Mouse (Mus musculus) thymus, adult 2 months (tissue): Measurements from ENCODE around the gene Spib. TPM values are rescaled to one million over a fixed set of nuclear protein-coding genes. Genes with fewer than 3 reads are reported as not detected.

Experiments
- DNase-seq: peaks from one replicate; pipeline ENCODE4 v3.0.0; 2021
- H3K27ac ChIP-seq: fragments of 200-500 bp; 2 replicates; pipeline ENCODE4 v1.5.1; 2012; ENCODE audit warnings: low read length, control low read depth; ENCODE audit not compliant: control insufficient read depth, insufficient read depth
- H3K27me3 ChIP-seq: fragments of 200-500 bp; 2 replicates; pipeline ENCODE4 v1.6.1; 2012; ENCODE audit warnings: mild to moderate bottlenecking, low read length, moderate library complexity, mixed read lengths; ENCODE audit not compliant: control insufficient read depth, insufficient read depth
- H3K36me3 ChIP-seq: fragments of 200-500 bp; 2 replicates; pipeline ENCODE4 v1.6.1; 2012; ENCODE audit warnings: mild to moderate bottlenecking, low read length, moderate library complexity; ENCODE audit not compliant: control insufficient read depth, insufficient read depth
- H3K4me1 ChIP-seq: fragments of 200-500 bp; replicated peaks from 2 replicates; pipeline ENCODE4 v1.6.1; 2012; ENCODE audit warnings: low read length; ENCODE audit not compliant: control insufficient read depth, insufficient read depth
- H3K4me3 ChIP-seq: fragments of 200-500 bp; 2 replicates; pipeline ENCODE4 v1.5.1; 2012; ENCODE audit warnings: mild to moderate bottlenecking, low read length, control low read depth, moderate library complexity; ENCODE audit not compliant: control insufficient read depth, insufficient read depth
- CTCF ChIP-seq: fragments of 200-500 bp; IDR thresholded peaks from 2 replicates; pipeline ENCODE4 v1.5.1; 2012; ENCODE audit warnings: mild to moderate bottlenecking, control low read depth, low read length, moderate library complexity, borderline replicate concordance; ENCODE audit not compliant: control insufficient read depth, poor library complexity, insufficient read depth; ENCODE audit errors: extremely low read depth
- POLR2A ChIP-seq: fragments of 200-500 bp; IDR thresholded peaks from 2 replicates; pipeline ENCODE4 v1.6.1; 2012; ENCODE audit warnings: mild to moderate bottlenecking, low read length, control low read depth, moderate library complexity; ENCODE audit not compliant: control insufficient read depth, poor library complexity, insufficient read depth; ENCODE audit errors: extremely low read depth
- WGBS: fragments of 180-500 bp; shearing (Covaris S2); methylation state at CpG from one replicate; pipeline ENCODE4 v1.1.7; 2018; 5-methylcytosine and 5-hydroxymethylcytosine counted together
- polyA plus RNA-seq: library from polyadenylated mRNA; depleted of rRNA; stranded (reverse); fragments of >200 nt; gene quantifications from 2 replicates; pipeline ENCODE4 v1.2.3, GENCODE M21; 2012

The Spib gene
- polyA plus RNA-seq, 1 experiment, result 43.3 TPM

DNA sequence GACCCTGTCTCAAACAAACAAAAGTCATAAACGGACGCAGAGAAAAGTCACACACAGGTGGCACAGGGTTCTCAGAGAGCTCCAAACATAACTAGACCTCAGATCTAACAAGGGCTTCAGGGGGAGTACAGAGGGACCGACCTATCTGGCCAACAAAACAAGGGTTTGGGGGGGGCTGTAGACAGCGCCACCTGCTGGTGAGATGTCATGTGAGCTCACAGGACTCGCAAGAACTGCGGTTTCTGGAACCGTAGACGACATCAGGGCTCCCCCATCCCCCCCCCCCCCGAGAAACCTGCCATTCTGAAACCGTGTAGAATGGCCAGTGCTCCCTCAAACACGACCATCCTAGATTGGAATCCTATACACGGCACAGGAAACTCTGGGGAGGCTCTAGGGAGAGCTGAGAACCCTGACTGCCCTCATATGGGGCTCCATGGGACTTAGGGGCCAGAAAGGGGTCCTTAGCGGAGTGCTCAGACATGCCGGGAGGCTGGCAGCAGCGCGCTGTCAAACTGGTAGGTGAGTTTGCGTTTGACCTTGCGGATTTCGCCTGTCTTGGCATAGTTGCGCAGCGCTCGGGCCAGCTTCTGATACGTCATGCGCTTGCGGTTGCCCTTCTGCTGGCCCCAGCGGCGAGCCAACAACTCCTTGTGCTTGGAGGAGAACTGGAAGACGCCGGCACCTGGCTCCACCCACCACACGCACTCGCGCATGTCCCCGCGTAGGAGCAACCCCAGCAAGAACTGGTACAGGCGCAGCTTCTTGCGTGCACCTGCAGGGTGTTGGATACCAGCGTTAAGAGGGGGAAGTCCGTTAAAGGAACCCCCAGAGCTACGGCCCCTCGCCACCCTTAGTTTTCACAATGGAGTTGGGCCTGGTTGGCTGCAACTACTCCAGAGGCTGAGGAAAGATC is 4.1 kb downstream of the Spib start:
- peak; percentile 78 for DNase-seq
- Histone ChIP-seq H3K36me3 (no peaks in the 10 kb centered on the region), H3K4me3 (peak overlapping the region; percentile 78), H3K4me1 (peaks cover 16% of the 10 kb centered on the region), H3K27me3 (no peaks in the 10 kb centered on the region), H3K27ac (peak overlapping the region; percentile 40)
- 0 out of 2 replicates have a peak, but pooled peaks have one; percentile 21 for TF ChIP-seq POLR2A
- peak; percentile 86; the same call in 1 of the 2 replicates for TF ChIP-seq CTCF
- WGBS, result 5% methylated on average over 40 of the region's 40 CpGs

DNA sequence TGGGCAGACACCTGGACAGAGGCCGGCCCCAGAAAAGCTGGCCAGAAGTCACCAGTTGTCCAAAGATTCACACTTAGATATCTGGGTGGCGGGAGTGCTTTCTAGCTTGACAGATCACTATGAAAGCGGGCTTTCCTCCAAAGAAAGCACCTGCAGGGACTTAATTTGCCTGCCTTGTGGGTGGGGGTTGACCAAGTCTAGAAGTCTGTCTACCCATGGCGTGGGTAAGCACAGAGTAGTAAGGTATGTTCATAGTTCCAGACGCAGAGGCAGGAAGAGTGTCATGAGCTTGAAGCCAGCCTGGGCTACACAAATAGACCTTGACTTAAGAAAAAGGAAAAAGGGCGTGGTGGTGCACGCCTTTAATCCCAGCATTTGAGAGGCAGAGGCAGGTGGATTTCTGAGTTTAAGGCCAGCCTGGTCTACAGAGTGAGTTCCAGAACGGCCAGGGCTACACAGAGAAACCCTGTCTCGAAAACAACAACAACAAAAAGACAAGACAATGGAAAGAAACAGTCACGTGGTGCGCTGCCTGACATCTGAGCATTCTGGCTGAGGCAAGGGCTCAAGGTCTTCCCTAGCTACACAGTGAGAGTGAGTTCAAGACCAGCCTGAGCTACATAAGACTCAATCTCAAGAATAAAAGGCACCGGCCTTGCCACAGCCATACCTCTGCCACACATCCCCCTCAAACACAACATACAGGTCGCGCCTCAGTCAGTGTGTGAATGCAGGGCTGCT is 5.3 kb downstream of the Spib start:
- no peak overlapping the region for H3K27ac ChIP-seq
- H3K4me1 ChIP-seq, result peaks cover 18% of the 10 kb centered on the region
- no peak for DNase-seq
- no peak for TF ChIP-seq POLR2A
- TF ChIP-seq CTCF, result no peak
- WGBS, result 91% methylated on average over 14 of the region's 14 CpGs
- no peaks in the 10 kb centered on the region for H3K36me3 ChIP-seq
- no peak overlapping the region for H3K4me3 ChIP-seq
- H3K27me3 ChIP-seq, result no peaks in the 10 kb centered on the region

DNA sequence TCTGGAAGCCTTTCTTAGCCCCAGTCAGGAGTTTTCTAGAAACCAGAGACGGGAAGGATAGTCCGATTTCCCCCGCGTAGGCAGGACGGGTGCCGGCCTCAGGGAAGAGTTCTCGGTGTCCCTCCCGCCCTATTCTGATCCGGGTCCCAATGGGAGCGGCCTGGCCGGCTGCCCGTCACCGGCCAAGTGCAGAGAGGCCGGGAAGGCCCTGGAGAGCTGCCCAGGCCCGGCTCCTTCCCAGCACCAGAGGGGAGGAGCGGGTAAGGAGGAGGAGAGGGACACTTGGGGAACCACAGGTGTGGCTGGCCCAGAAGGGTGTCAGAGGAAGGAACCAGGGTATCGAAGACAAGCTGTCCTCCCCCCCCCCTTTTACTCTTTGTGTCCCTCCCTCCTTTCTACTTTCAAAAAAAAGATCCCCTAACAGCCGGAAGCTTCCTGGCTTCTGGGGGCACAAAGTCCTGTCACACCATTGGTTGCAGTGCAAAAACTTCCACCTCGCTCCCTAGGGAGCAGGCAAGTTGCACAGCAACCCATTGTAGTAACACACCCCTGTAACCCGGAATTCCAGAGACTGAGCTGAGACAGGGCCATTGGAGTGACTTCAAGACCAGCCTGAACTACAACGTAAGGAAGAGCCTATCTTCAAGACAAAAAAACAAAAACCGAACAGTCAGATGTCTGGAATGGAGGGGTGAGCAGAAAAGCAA is 6.6 kb downstream of the Spib start:
- no peak for DNase-seq
- Histone ChIP-seq H3K4me3 (no peak overlapping the region), H3K4me1 (peaks cover 13% of the 10 kb centered on the region), H3K36me3 (no peaks in the 10 kb centered on the region), H3K27me3 (no peaks in the 10 kb centered on the region), H3K27ac (no peak overlapping the region)
- TF ChIP-seq CTCF, result no peak
- no peak for TF ChIP-seq POLR2A
- WGBS, result 59% methylated on average over 22 of the region's 22 CpGs

DNA sequence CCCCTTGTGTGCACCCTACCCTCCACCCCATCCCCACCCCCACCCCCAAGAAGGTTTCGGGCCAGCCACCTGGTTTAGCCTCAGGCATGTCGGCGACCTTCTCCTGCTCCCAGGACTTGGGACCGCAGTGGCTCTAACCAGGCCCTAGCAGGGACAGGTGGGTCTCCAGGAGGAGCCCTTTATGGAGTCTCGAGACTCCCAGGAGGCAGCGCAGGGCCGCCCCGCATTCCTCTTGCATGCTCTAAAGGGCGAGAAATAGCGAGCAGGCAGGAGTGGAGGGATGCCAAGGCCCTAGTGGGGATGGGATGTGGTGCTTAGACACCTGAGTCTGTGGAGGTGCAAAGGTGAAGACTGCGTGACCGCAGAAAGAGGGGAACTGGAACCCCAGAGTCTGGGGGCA is 7.4 kb downstream of the Spib start, which contains the start of gene Mybpc2:
Mybpc2 (minus strand) TSS at position 155 of the 400 bp plus-strand sequence.
- Histone ChIP-seq H3K27ac (no peak within 1 kb of the TSS), H3K36me3 (no peaks in the 10 kb centered on the region), H3K4me1 (peaks cover 13% of the 10 kb centered on the region), H3K4me3 (no peak within 1 kb of the TSS), H3K27me3 (no peaks in the 10 kb centered on the region)
- TF ChIP-seq POLR2A, result no peak
- no peak for TF ChIP-seq CTCF
- no peak for DNase-seq
- 69% methylated on average over 12 of the region's 12 CpGs for WGBS

DNA sequence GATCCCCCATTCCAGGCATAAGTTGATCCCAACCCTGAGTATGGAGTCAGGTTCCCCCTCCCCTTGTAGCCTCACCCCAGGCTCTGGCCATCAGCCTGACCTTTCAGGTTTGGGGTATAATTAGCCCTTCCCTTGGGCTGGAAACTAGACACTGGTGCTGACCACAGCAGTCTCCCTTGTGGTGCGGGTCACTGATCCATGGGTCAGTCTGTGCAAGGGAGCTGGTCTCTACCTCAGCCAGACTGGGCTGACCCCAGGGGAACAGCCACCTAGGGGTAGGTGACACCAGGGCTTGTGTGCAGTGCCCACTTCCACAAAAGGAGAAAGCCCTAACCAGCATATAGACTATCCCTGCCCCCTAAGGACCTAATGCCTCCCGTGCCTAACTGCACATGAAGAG is 8.8 kb downstream of the Spib start:
- 82% methylated on average over 2 of the region's 2 CpGs for WGBS
- H3K27me3 ChIP-seq, result no peaks in the 10 kb centered on the region
- peaks cover 6% of the 10 kb centered on the region; the same call in 1 of the 2 replicates for H3K4me1 ChIP-seq

DNA sequence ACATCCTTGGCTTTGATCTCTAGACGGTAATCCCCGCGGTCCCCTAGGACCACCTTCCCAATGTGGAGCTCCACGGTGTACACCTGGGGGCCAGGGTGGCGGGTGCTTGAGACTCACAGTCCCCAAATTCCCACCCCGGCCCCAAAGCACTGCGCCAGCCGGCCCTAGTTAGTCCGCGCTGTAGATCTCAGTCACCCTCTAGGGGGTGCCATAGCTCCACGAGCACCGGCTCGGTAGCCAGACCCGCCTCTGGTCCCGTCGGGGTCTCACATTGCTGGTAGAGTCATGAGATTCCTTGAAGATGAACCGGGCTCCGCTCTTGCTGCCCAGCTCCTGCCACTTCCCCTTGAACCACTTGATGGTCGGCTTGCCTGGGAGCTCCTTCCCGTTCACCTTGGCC is 10.2 kb downstream of the Spib start:
- no peak overlapping the region for H3K27ac ChIP-seq
- peak; percentile 82 for DNase-seq
- TF ChIP-seq CTCF (peak; percentile 91), POLR2A (no peak)
- H3K4me3 ChIP-seq, result no peak overlapping the region
- H3K4me1 ChIP-seq, result peaks cover 6% of the 10 kb centered on the region; the same call in 1 of the 2 replicates
- 4% methylated on average over 20 of the region's 20 CpGs for WGBS
- H3K36me3 ChIP-seq, result no peaks in the 10 kb centered on the region
- H3K27me3 ChIP-seq, result no peaks in the 10 kb centered on the region

More for the DNA sequence above, 8.8 kb downstream of the Spib start:
- TF ChIP-seq POLR2A, result no peak
- Histone ChIP-seq H3K4me3 (no peak overlapping the region), H3K27ac (no peak overlapping the region), H3K36me3 (no peaks in the 10 kb centered on the region)
- no peak for DNase-seq
